Mouse (Mus musculus): ENCODE results near the gene Colgalt2. TPM values are rescaled to one million over a fixed set of nuclear protein-coding genes. Genes with fewer than 3 reads are reported as not detected.
A peak's percentile ranks its signal among the peaks of the same experiment; 100 is the strongest.

Colgalt2 gene
- polyA plus RNA-seq, 1 experiment from 2014 or later = 1.7 TPM

DNA sequence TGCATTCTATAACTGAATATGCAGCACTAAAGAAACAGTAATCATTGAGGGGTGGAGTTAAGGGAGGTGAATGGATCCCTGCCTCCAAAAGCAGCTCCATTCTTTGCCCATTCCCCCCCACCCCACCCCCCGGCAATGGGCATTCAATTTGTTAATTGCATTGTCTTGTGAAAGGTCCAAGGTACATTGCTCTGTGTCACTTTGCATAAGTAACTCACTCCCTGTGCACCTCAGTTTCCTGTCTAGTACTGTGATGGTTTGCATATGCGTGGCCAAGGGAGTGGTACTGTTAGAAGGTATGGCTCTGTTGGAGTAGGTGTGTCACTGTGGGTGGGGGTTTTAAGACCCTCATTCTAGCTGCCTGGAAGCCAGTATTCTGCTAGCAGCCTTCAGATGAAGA lies 13.5 kb downstream of the Colgalt2 start:
- H3K27me3 ChIP-seq (replicated peaks; ENCODE audit: control insufficient read depth, insufficient read depth, low read length) = no peaks in the 10 kb centered on the region
- 98% methylated on average over 2 of the region's 2 CpGs for WGBS
- no peak overlapping the region for H3K4me3 ChIP-seq (ENCODE audit: low read depth, low read length)
- no peak overlapping the region for H3K4me2 ChIP-seq (ENCODE audit: low read length)
- no peaks in the 10 kb centered on the region for H3K9me3 ChIP-seq (ENCODE audit: control insufficient read depth, low read length)
- peaks cover 17% of the 10 kb centered on the region for H3K4me1 ChIP-seq (replicated peaks; ENCODE audit: control insufficient read depth, insufficient read depth, low read length)
- H3K27ac ChIP-seq (ENCODE audit: low read depth) = no peak overlapping the region
- H3K9ac ChIP-seq (ENCODE audit: low read length) = no peak overlapping the region
- no peak for DNase-seq (ENCODE audit: low spot score)
- no peaks in the 10 kb centered on the region for H3K36me3 ChIP-seq (ENCODE audit: control insufficient read depth, insufficient read depth, low read length)
- no peak for ATAC-seq (replicated peaks; ENCODE audit: low FRiP score, low TSS enrichment, low read depth)

DNA sequence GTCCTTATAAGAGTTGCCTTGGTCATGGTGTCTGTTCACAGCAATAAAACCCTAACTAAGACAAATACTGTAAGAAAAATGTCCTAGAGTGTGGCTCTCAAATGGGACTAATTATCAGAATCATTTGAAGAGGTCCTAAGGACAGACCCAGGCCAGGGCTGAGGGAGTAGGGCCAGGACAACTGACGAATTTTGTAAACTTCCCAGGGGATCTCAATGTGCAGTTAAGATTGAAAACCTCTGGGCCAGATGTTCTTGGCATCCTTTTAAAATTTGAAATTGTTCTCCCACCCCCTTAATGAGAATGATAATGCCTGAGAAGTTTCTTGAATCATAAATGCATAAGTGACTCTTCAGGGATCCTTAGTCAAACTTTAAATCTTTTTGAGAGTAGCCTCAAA lies 14.3 kb downstream of the Colgalt2 start:
- no peak overlapping the region for H3K4me3 ChIP-seq (ENCODE audit: low read depth, low read length)
- 79% methylated on average over 1 of the region's 1 CpGs for WGBS
- ATAC-seq (replicated peaks; ENCODE audit: low FRiP score, low TSS enrichment, low read depth) = no peak

DNA sequence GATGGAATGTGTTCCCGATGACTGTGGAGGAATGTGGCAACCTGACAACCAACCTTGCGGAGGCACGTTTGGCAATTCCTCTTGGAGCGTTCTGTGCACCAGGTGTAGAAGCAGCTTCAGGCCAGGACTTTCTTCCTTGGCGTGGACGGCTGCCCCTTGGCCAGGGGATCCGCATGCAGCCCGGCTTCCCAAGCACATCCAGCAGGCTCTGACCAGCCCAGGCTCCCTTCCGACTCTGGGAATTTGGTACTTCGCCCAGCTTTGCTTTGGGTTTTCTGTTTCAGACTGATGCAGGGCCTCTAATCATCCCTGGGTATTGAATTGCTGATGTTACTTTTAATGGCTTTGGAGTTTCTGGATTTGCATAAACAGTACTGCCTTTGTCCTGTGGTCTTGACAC lies 14.8 kb downstream of the Colgalt2 start:
- no peak for ATAC-seq (replicated peaks; ENCODE audit: low FRiP score, low TSS enrichment, low read depth)
- H3K9ac ChIP-seq (ENCODE audit: low read length) = no peak overlapping the region
- no peak overlapping the region for H3K27ac ChIP-seq (ENCODE audit: low read depth)
- H3K4me1 ChIP-seq (replicated peaks; ENCODE audit: control insufficient read depth, insufficient read depth, low read length) = peaks cover 21% of the 10 kb centered on the region
- no peak overlapping the region for H3K4me2 ChIP-seq (ENCODE audit: low read length)
- H3K36me3 ChIP-seq (ENCODE audit: control insufficient read depth, insufficient read depth, low read length) = no peaks in the 10 kb centered on the region
- 77% methylated on average over 10 of the region's 10 CpGs for WGBS
- no peaks in the 10 kb centered on the region for H3K27me3 ChIP-seq (replicated peaks; ENCODE audit: control insufficient read depth, insufficient read depth, low read length)
- DNase-seq (ENCODE audit: low spot score) = no peak
- no peaks in the 10 kb centered on the region for H3K9me3 ChIP-seq (ENCODE audit: control insufficient read depth, low read length)
- H3K4me3 ChIP-seq (ENCODE audit: low read depth, low read length) = no peak overlapping the region

More for the DNA sequence above, 14.3 kb downstream of the Colgalt2 start:
- H3K27me3 ChIP-seq (replicated peaks; ENCODE audit: control insufficient read depth, insufficient read depth, low read length) = no peaks in the 10 kb centered on the region
- no peak overlapping the region for H3K4me2 ChIP-seq (ENCODE audit: low read length)
- H3K4me1 ChIP-seq (replicated peaks; ENCODE audit: control insufficient read depth, insufficient read depth, low read length) = peaks cover 21% of the 10 kb centered on the region
- H3K27ac ChIP-seq (ENCODE audit: low read depth) = no peak overlapping the region
- H3K36me3 ChIP-seq (ENCODE audit: control insufficient read depth, insufficient read depth, low read length) = no peaks in the 10 kb centered on the region
- DNase-seq (ENCODE audit: low spot score) = no peak
- H3K9ac ChIP-seq (ENCODE audit: low read length) = no peak overlapping the region
- no peaks in the 10 kb centered on the region for H3K9me3 ChIP-seq (ENCODE audit: control insufficient read depth, low read length)

DNA sequence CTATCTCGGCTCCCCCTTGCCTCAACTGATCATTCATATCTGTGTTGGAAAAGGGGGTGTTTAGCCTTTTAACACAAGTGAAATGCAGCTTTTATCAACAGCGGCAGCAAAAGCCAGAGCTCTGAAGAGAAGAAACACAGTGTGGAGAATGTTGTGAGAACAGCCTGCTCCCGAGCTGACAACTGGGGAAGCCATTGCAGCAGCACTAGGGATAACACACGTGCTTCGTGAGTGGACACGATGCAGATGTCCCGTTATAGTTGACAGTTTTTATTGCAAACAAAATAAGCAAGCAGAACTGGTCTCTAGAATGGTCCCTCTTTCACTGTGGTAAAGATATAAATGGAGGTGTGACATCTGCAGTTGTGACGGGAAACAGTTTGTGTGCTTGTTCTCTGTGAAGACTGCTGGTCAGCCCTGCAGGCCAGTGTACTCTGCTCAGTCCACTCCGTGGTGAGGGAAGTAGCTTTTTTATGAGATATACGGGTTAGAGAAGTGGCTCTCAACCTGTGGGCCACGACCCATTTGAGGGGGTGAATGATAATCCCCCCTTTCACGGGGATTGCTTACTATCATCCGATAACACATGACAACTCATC lies 16.8 kb downstream of the Colgalt2 start:
- no peak overlapping the region; the same call in 1 of the 2 replicates for H3K27ac ChIP-seq (ENCODE audit: low read depth)
- ATAC-seq (replicated peaks; ENCODE audit: low FRiP score, low TSS enrichment, low read depth) (no peak), DNase-seq (ENCODE audit: low spot score) (peak; percentile 55)
- H3K36me3 ChIP-seq (ENCODE audit: control insufficient read depth, insufficient read depth, low read length) = no peaks in the 10 kb centered on the region
- no peaks in the 10 kb centered on the region for H3K9me3 ChIP-seq (ENCODE audit: control insufficient read depth, low read length)
- 50% methylated on average over 13 of the region's 13 CpGs for WGBS
- no peak overlapping the region for H3K4me3 ChIP-seq (ENCODE audit: low read depth, low read length)
- H3K4me1 ChIP-seq (replicated peaks; ENCODE audit: control insufficient read depth, insufficient read depth, low read length) = peaks cover 21% of the 10 kb centered on the region
- no peak overlapping the region for H3K9ac ChIP-seq (ENCODE audit: low read length)
- no peak overlapping the region for H3K4me2 ChIP-seq (ENCODE audit: low read length)
- no peaks in the 10 kb centered on the region for H3K27me3 ChIP-seq (replicated peaks; ENCODE audit: control insufficient read depth, insufficient read depth, low read length)

DNA sequence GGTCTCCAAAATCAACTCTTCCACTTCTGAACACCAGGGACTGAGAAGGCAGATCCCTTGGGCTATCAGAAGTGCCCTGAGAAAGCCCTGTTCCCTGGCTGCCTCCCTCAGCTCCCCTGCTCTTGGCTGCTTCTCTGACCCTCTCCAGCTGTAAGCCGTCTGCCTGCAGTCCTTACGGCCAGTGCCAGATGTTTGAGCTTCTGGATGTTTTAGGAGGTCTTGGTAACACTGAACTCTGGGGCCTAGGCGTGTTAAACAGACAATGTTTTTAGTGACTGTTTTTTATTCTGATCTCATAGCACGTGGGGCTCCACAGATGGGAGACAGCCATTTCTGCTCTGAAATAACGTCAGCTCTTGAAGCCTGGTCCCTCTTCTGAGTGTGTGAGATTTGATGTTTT lies 18.0 kb downstream of the Colgalt2 start:
- peak overlapping the region; percentile 17 for H3K27ac ChIP-seq (ENCODE audit: low read depth)
- ATAC-seq (replicated peaks; ENCODE audit: low FRiP score, low TSS enrichment, low read depth) = peak; percentile 60; the same call in 1 of the 2 replicates

DNA sequence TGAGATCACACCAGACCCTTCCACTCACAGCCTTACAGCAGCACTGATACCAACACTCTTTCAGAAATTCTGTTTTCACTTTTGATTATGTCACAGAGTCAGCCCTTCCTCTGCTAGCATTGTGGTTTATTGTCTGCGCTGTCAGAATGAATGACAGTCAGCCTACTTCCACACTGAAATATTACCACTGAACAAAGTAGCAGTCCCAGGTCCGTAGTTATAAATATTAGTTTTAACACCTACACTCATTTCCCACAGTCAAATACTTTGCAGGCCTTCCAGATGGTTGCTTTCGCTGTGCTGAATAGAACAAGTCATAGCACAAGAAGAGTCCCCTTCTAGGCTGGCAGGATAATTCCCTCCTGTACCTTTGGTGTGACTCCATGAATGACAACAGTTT lies 22.7 kb downstream of the Colgalt2 start:
- H3K27me3 ChIP-seq (replicated peaks; ENCODE audit: control insufficient read depth, insufficient read depth, low read length) = no peaks in the 10 kb centered on the region
- peaks cover 12% of the 10 kb centered on the region for H3K4me1 ChIP-seq (replicated peaks; ENCODE audit: control insufficient read depth, insufficient read depth, low read length)
- H3K27ac ChIP-seq (ENCODE audit: low read depth) = no peak overlapping the region
- H3K4me2 ChIP-seq (ENCODE audit: low read length) = no peak overlapping the region
- no peaks in the 10 kb centered on the region for H3K36me3 ChIP-seq (ENCODE audit: control insufficient read depth, insufficient read depth, low read length)
- ATAC-seq (replicated peaks; ENCODE audit: low FRiP score, low TSS enrichment, low read depth) (no peak), DNase-seq (ENCODE audit: low spot score) (no peak)
- no peak overlapping the region for H3K9ac ChIP-seq (ENCODE audit: low read length)
- 58% methylated on average over 3 of the region's 3 CpGs for WGBS
- no peak overlapping the region for H3K4me3 ChIP-seq (ENCODE audit: low read depth, low read length)
- H3K9me3 ChIP-seq (ENCODE audit: control insufficient read depth, low read length) = no peaks in the 10 kb centered on the region

More for the DNA sequence above, 18.0 kb downstream of the Colgalt2 start:
- Histone ChIP-seq H3K36me3 (ENCODE audit: control insufficient read depth, insufficient read depth, low read length) (no peaks in the 10 kb centered on the region), H3K4me3 (ENCODE audit: low read depth, low read length) (no peak overlapping the region), H3K4me2 (ENCODE audit: low read length) (no peak overlapping the region), H3K9ac (ENCODE audit: low read length) (no peak overlapping the region), H3K27me3 (replicated peaks; ENCODE audit: control insufficient read depth, insufficient read depth, low read length) (no peaks in the 10 kb centered on the region), H3K9me3 (ENCODE audit: control insufficient read depth, low read length) (no peaks in the 10 kb centered on the region), H3K4me1 (replicated peaks; ENCODE audit: control insufficient read depth, insufficient read depth, low read length) (peaks cover 24% of the 10 kb centered on the region)
- WGBS = 9% methylated on average over 5 of the region's 5 CpGs
- no peak for DNase-seq (ENCODE audit: low spot score)

DNA sequence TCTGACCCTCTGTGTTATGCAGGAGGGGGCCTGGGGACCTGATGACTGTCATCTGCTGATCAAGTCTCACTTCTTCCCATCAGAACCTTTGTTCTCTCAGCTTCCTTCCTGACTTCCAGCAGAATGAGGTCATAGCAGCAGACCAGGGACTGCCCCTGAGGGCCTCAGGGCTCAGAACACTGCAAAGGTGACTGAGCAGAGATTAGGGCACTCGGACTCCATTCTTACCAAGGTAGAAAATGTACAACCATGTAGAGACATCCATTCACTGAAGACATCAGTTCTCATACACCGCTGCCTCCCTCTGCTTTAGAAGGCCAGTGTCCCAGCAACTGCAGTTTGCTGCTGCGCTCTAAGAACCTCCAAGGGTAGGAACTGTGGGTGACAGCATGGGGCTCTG lies 23.4 kb downstream of the Colgalt2 start:
- Histone ChIP-seq H3K27me3 (replicated peaks; ENCODE audit: control insufficient read depth, insufficient read depth, low read length) (no peaks in the 10 kb centered on the region), H3K9me3 (ENCODE audit: control insufficient read depth, low read length) (no peaks in the 10 kb centered on the region), H3K4me1 (replicated peaks; ENCODE audit: control insufficient read depth, insufficient read depth, low read length) (peaks cover 9% of the 10 kb centered on the region), H3K4me2 (ENCODE audit: low read length) (no peak overlapping the region), H3K9ac (ENCODE audit: low read length) (no peak overlapping the region), H3K36me3 (ENCODE audit: control insufficient read depth, insufficient read depth, low read length) (no peaks in the 10 kb centered on the region), H3K4me3 (ENCODE audit: low read depth, low read length) (no peak overlapping the region), H3K27ac (ENCODE audit: low read depth) (no peak overlapping the region)
- ATAC-seq (replicated peaks; ENCODE audit: low FRiP score, low TSS enrichment, low read depth) (no peak), DNase-seq (ENCODE audit: low spot score) (no peak)
- 86% methylated on average over 3 of the region's 3 CpGs for WGBS

DNA sequence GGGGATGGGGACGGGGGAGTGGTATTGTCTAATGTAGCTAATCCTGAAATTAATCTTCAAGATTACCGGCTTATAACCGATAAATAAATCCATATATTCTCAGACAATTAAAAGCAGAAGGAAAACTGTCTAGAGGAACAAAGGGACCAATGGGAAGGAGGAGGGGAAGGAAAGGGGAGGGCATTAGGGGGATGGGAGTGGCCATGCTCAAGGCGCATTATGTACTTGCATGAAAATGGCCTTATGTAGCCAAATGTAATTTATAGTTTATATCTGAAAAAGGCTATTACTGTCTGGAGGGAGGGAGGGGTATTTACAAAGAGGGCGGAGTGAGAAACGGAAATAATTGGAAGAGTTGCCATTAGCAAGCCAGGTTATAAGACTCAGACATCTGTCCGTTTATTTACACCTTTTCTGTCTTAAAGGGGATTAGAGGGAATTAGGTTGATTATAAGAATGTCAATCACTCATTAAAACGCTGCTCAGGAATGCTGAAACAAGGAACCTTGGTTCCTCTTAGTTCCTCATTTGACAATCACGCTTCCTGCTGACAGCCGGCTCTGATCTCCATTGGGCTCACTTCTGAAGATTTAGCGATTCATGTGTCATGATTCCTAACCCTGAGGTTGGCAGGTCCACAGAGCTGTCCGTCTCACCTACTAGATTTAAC lies 28.4 kb downstream of the Colgalt2 start:
- no peak overlapping the region for H3K4me3 ChIP-seq (ENCODE audit: low read depth, low read length)
- no peaks in the 10 kb centered on the region for H3K4me1 ChIP-seq (replicated peaks; ENCODE audit: control insufficient read depth, insufficient read depth, low read length)
- no peak overlapping the region for H3K9ac ChIP-seq (ENCODE audit: low read length)
- WGBS = 68% methylated on average over 12 of the region's 12 CpGs
- ATAC-seq (replicated peaks; ENCODE audit: low FRiP score, low TSS enrichment, low read depth) = no peak
- H3K4me2 ChIP-seq (ENCODE audit: low read length) = no peak overlapping the region
- no peak for DNase-seq (ENCODE audit: low spot score)
- no peaks in the 10 kb centered on the region for H3K27me3 ChIP-seq (replicated peaks; ENCODE audit: control insufficient read depth, insufficient read depth, low read length)
- no peaks in the 10 kb centered on the region for H3K36me3 ChIP-seq (ENCODE audit: control insufficient read depth, insufficient read depth, low read length)
- H3K27ac ChIP-seq (ENCODE audit: low read depth) = no peak overlapping the region
- no peaks in the 10 kb centered on the region for H3K9me3 ChIP-seq (ENCODE audit: control insufficient read depth, low read length)

DNA sequence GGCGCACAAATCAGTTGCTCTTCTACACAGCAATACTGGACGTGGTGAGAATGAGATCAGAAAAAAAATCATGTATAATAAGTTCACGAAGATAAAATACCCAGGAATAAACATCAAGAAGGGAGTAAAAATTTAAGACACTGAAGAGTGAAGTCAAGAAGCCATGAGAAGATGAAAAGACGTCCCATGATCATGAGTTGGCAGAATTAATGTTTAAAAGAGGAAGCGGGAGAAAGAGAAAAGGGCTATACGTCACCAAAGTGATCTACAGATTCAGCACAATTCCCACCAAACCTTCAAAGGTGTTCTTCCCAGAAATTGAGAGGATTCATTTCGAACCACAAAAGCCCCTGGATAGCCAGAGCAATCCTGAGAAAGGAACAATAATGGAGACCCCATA lies 30.2 kb downstream of the Colgalt2 start:
- no peaks in the 10 kb centered on the region for H3K4me1 ChIP-seq (replicated peaks; ENCODE audit: control insufficient read depth, insufficient read depth, low read length)
- H3K9ac ChIP-seq (ENCODE audit: low read length) = no peak overlapping the region
- WGBS = 83% methylated on average over 7 of the region's 7 CpGs
- no peaks in the 10 kb centered on the region for H3K36me3 ChIP-seq (ENCODE audit: control insufficient read depth, insufficient read depth, low read length)
- no peaks in the 10 kb centered on the region for H3K27me3 ChIP-seq (replicated peaks; ENCODE audit: control insufficient read depth, insufficient read depth, low read length)
- no peak for DNase-seq (ENCODE audit: low spot score)
- ATAC-seq (replicated peaks; ENCODE audit: low FRiP score, low TSS enrichment, low read depth) = no peak
- no peak overlapping the region for H3K27ac ChIP-seq (ENCODE audit: low read depth)
- no peaks in the 10 kb centered on the region for H3K9me3 ChIP-seq (ENCODE audit: control insufficient read depth, low read length)
- H3K4me3 ChIP-seq (ENCODE audit: low read depth, low read length) = no peak overlapping the region
- H3K4me2 ChIP-seq (ENCODE audit: low read length) = no peak overlapping the region
